Mouse (Mus musculus): ENCODE data around the gene Vps41. TPM values are rescaled to one million over a fixed set of nuclear protein-coding genes. Genes with fewer than 3 reads are reported as not detected.

The Vps41 gene
- polyA plus RNA-seq, 1 experiment from 2014 or later: 67.1 TPM

- Histone ChIP-seq H3K36me3 (peaks cover 16% of the 10 kb centered on the region), H3K4me3 (no peak overlapping the region), H3K27me3 (ENCODE audit: low read depth, poor library complexity, severe bottlenecking) (no peaks in the 10 kb centered on the region), H3K9me3 (replicated peaks) (no peaks in the 10 kb centered on the region), H3K27ac (replicated peaks) (no peak overlapping the region), H3K4me1 (peaks cover 4% of the 10 kb centered on the region; the same call in 1 of the 2 replicates)
- WGBS: 89% methylated on average over 4 of the region's 4 CpGs
- DNase-seq (ENCODE audit: low spot score): no peak
Observed at GRCm38 (mm10) chr13:18851182-18851581, 134.1 kb downstream of the Vps41 start.

DNA sequence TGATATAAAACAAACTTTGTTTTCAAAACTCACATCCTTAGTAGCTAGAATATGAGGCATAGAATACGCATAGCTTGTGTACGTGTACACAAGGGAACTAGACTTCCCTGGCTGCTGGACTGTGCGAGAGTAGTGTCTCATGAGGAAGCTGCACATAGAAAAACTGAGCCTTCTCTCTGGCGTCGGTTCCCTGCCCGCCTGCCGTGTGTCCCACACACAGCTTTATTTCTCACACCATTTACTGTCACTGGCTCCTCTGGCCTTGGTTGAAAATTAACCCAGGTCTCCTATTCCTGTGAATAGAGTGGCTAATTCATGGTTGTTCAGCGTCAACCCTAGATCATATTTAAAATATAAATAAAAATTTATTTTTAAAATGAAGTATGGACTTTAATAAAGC, 135.6 kb downstream of the Vps41 start:
- no peaks in the 10 kb centered on the region for H3K27me3 ChIP-seq (ENCODE audit: low read depth, poor library complexity, severe bottlenecking)
- DNase-seq (ENCODE audit: low spot score): no peak
- 93% methylated on average over 8 of the region's 8 CpGs for WGBS
- H3K36me3 ChIP-seq: peaks cover 17% of the 10 kb centered on the region
- H3K27ac ChIP-seq (replicated peaks): no peak overlapping the region
- H3K4me3 ChIP-seq: no peak overlapping the region
- H3K4me1 ChIP-seq: peaks cover 5% of the 10 kb centered on the region; the same call in 1 of the 2 replicates
- H3K9me3 ChIP-seq (replicated peaks): no peaks in the 10 kb centered on the region

GRCm38 (mm10) chr13:18856026-18856802, 139.1 kb downstream of the Vps41 start:
- Histone ChIP-seq H3K27ac (replicated peaks) (no peak overlapping the region; the same call in 1 of the 2 replicates), H3K4me3 (no peak overlapping the region), H3K4me1 (peaks cover 5% of the 10 kb centered on the region; the same call in 1 of the 2 replicates), H3K27me3 (ENCODE audit: low read depth, poor library complexity, severe bottlenecking) (no peaks in the 10 kb centered on the region), H3K9me3 (replicated peaks) (no peaks in the 10 kb centered on the region), H3K36me3 (0 out of 2 replicates have a peak, but pooled peaks cover 16% of the 10 kb centered on the region)
- WGBS: 71% methylated on average over 8 of the region's 8 CpGs
- DNase-seq (ENCODE audit: low spot score): no peak

- Histone ChIP-seq H3K9me3 (replicated peaks) (no peaks in the 10 kb centered on the region), H3K27ac (replicated peaks) (no peak overlapping the region)
Observed at GRCm38 (mm10) chr13:18858183-18858582, 141.1 kb downstream of the Vps41 start.

GRCm38 (mm10) chr13:18859389-18859788, 142.3 kb downstream of the Vps41 start:
- WGBS: 94% methylated on average over 3 of the region's 3 CpGs
- Histone ChIP-seq H3K9me3 (replicated peaks) (no peaks in the 10 kb centered on the region), H3K27me3 (ENCODE audit: low read depth, poor library complexity, severe bottlenecking) (no peaks in the 10 kb centered on the region), H3K36me3 (peaks cover 35% of the 10 kb centered on the region), H3K27ac (replicated peaks) (no peak overlapping the region), H3K4me3 (no peak overlapping the region), H3K4me1 (peaks cover 5% of the 10 kb centered on the region; the same call in 1 of the 2 replicates)
- DNase-seq (ENCODE audit: low spot score): no peak

More at GRCm38 (mm10) chr13:18858183-18858582, 141.1 kb downstream of the Vps41 start:
- no peak overlapping the region for H3K4me3 ChIP-seq
- H3K4me1 ChIP-seq: peaks cover 5% of the 10 kb centered on the region; the same call in 1 of the 2 replicates
- WGBS: 86% methylated on average over 4 of the region's 4 CpGs
- no peak for DNase-seq (ENCODE audit: low spot score)
- H3K27me3 ChIP-seq (ENCODE audit: low read depth, poor library complexity, severe bottlenecking): no peaks in the 10 kb centered on the region
- peaks cover 30% of the 10 kb centered on the region for H3K36me3 ChIP-seq

- Histone ChIP-seq H3K4me1 (no peaks in the 10 kb centered on the region), H3K36me3 (peaks cover 20% of the 10 kb centered on the region), H3K27me3 (ENCODE audit: low read depth, poor library complexity, severe bottlenecking) (no peaks in the 10 kb centered on the region), H3K4me3 (no peak overlapping the region), H3K9me3 (replicated peaks) (no peaks in the 10 kb centered on the region), H3K27ac (replicated peaks) (no peak overlapping the region)
- 62% methylated on average over 5 of the region's 5 CpGs for WGBS
- no peak for DNase-seq (ENCODE audit: low spot score)
Observed at GRCm38 (mm10) chr13:18868030-18868490, 151.0 kb downstream of the Vps41 start.

- no peak overlapping the region for H3K4me3 ChIP-seq
- peaks cover 13% of the 10 kb centered on the region for H3K36me3 ChIP-seq
- no peak overlapping the region for H3K27ac ChIP-seq (replicated peaks)
- 95% methylated on average over 5 of the region's 5 CpGs for WGBS
- no peaks in the 10 kb centered on the region for H3K4me1 ChIP-seq
- DNase-seq (ENCODE audit: low spot score): no peak
- no peaks in the 10 kb centered on the region for H3K27me3 ChIP-seq (ENCODE audit: low read depth, poor library complexity, severe bottlenecking)
- H3K9me3 ChIP-seq (replicated peaks): no peaks in the 10 kb centered on the region
Observed at GRCm38 (mm10) chr13:18868825-18869224, 151.7 kb downstream of the Vps41 start.

DNA sequence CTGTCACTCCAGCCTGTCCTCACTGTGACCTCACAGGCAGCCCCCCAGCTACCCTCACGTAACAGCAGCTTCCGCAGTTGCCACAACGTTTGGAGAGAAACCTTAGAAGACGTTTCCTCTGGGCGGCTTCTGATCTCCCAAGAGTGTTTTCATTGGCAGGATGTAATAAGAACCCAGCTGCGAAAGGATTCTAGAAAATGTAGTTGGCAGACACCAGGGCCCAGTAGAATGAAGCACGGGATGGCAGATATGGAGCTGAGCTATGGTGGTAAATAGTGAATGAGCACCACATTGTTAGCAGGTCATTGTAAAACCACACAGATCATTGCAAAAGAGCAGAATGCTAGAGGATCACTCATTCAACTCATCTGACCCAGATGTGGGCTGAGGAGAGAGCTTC, 158.2 kb downstream of the Vps41 start:
- H3K4me3 ChIP-seq: no peak overlapping the region
- no peak overlapping the region for H3K27ac ChIP-seq (replicated peaks)
- no peaks in the 10 kb centered on the region for H3K27me3 ChIP-seq (ENCODE audit: low read depth, poor library complexity, severe bottlenecking)
- no peaks in the 10 kb centered on the region for H3K9me3 ChIP-seq (replicated peaks)
- DNase-seq (ENCODE audit: low spot score): no peak
- no peaks in the 10 kb centered on the region for H3K4me1 ChIP-seq
- 70% methylated on average over 7 of the region's 7 CpGs for WGBS
- no peaks in the 10 kb centered on the region for H3K36me3 ChIP-seq

DNA sequence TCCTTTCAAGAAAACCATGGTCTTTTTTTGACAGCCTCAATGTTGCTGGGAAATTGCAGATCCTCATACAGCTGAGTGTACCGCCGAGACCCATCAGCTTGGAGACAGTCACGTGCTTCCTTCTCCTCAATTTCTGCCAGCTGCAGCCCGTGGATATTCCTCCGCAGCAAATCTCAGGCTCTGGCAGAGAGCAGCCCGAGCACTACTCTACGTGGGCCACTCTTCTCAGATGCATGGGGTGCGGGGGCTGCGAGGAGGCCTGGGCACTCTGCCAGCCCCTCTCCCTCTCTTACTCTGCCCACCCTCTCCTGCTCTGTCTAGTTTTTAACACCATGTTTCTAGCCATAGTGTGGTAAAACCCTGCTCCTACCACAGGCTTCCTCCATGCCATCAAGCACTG, 175.8 kb downstream of the Vps41 start:
- Histone ChIP-seq H3K4me3 (no peak overlapping the region), H3K36me3 (no peaks in the 10 kb centered on the region), H3K27me3 (ENCODE audit: low read depth, poor library complexity, severe bottlenecking) (no peaks in the 10 kb centered on the region), H3K9me3 (replicated peaks) (no peaks in the 10 kb centered on the region), H3K4me1 (no peaks in the 10 kb centered on the region), H3K27ac (replicated peaks) (no peak overlapping the region)
- no peak for DNase-seq (ENCODE audit: low spot score)
- 90% methylated on average over 9 of the region's 9 CpGs for WGBS

GRCm38 (mm10) chr13:18896789-18897188, 179.7 kb downstream of the Vps41 start:
- no peaks in the 10 kb centered on the region for H3K36me3 ChIP-seq
- no peak for DNase-seq (ENCODE audit: low spot score)
- no peaks in the 10 kb centered on the region; the same call in 1 of the 2 replicates for H3K9me3 ChIP-seq (replicated peaks)
- H3K27me3 ChIP-seq (ENCODE audit: low read depth, poor library complexity, severe bottlenecking): no peaks in the 10 kb centered on the region
- no peaks in the 10 kb centered on the region for H3K4me1 ChIP-seq
- 89% methylated on average over 3 of the region's 3 CpGs for WGBS
- no peak overlapping the region for H3K27ac ChIP-seq (replicated peaks)
- no peak overlapping the region for H3K4me3 ChIP-seq

DNA sequence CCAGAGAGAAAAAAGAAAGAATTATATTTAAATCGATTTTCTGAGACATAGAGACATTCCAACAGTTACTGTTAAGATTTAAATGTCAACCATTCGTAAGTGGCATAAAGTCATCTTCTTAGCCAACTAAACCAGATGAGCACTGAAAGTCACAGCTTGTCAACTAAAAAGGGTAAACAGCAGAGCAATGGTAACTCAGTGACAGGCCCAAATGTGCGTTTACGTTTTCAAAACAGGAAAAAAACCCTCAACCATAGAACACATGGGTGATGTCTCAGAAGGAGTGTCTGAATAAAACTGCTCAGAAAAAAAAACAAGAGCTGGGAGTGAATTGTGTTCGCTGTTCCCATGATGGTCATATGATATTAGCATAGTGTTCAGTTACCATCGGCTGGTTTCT, 186.5 kb downstream of the Vps41 start:
- Histone ChIP-seq H3K4me1 (no peaks in the 10 kb centered on the region), H3K27ac (replicated peaks) (no peak overlapping the region), H3K4me3 (no peak overlapping the region), H3K27me3 (ENCODE audit: low read depth, poor library complexity, severe bottlenecking) (no peaks in the 10 kb centered on the region), H3K9me3 (replicated peaks) (no peaks in the 10 kb centered on the region; the same call in 1 of the 2 replicates), H3K36me3 (no peaks in the 10 kb centered on the region)
- no peak for DNase-seq (ENCODE audit: low spot score)
- 92% methylated on average over 6 of the region's 6 CpGs for WGBS

GRCm38 (mm10) chr13:18914774-18915173, 197.7 kb downstream of the Vps41 start:
- WGBS: 90% methylated on average over 4 of the region's 4 CpGs
- no peak overlapping the region for H3K27ac ChIP-seq (replicated peaks)
- H3K36me3 ChIP-seq: no peaks in the 10 kb centered on the region

More at GRCm38 (mm10) chr13:18914774-18915173, 197.7 kb downstream of the Vps41 start:
- no peak for DNase-seq (ENCODE audit: low spot score)
- Histone ChIP-seq H3K4me1 (no peaks in the 10 kb centered on the region), H3K27me3 (ENCODE audit: low read depth, poor library complexity, severe bottlenecking) (no peaks in the 10 kb centered on the region), H3K9me3 (replicated peaks) (no peaks in the 10 kb centered on the region), H3K4me3 (no peak overlapping the region)
